Mouse (Mus musculus) forebrain, embryonic 13.5 days (tissue): ENCODE measurements around the gene Ncs1. TPM values are rescaled to one million over a fixed set of nuclear protein-coding genes. Genes with fewer than 3 reads are reported as not detected.
A peak's percentile ranks its signal among the peaks of the same experiment; 100 is the strongest.

ENCODE experiments used
- ATAC-seq: fragments of 200-750 bp; cut with Nextera tagmentation; 2 replicates; pipeline ENCODE4 v1.8.0; 2017
- H3K27ac ChIP-seq: fragments of 300-500 bp; sonication (generic); 2 replicates; pipeline ENCODE4 v1.5.1; 2015; ENCODE audit warnings: inconsistent platforms, mild to moderate bottlenecking, moderate library complexity
- H3K27me3 ChIP-seq: fragments of 300-500 bp; sonication (generic); 2 replicates; pipeline ENCODE4 v1.6.1; 2015; ENCODE audit warnings: mild to moderate bottlenecking, inconsistent platforms
- H3K36me3 ChIP-seq: fragments of 300-500 bp; sonication (generic); 2 replicates; pipeline ENCODE4 v1.6.1; 2015; ENCODE audit warnings: mild to moderate bottlenecking, inconsistent platforms; ENCODE audit not compliant: poor library complexity, severe bottlenecking
- H3K4me1 ChIP-seq: fragments of 300-500 bp; sonication (generic); 2 replicates; pipeline ENCODE4 v1.6.1; 2015; ENCODE audit warnings: inconsistent platforms
- H3K4me2 ChIP-seq: fragments of 300-500 bp; sonication (generic); 2 replicates; pipeline ENCODE4 v1.6.1; 2015; ENCODE audit warnings: inconsistent platforms, mild to moderate bottlenecking, moderate library complexity
- H3K4me3 ChIP-seq: fragments of 300-500 bp; sonication (generic); 2 replicates; pipeline ENCODE4 v1.5.1; 2015; ENCODE audit warnings: mild to moderate bottlenecking, inconsistent platforms
- H3K9ac ChIP-seq: fragments of 300-500 bp; sonication (generic); 2 replicates; pipeline ENCODE4 v1.6.1; 2015; ENCODE audit warnings: mild to moderate bottlenecking, inconsistent platforms
- H3K9me3 ChIP-seq: fragments of 300-500 bp; sonication (generic); replicated peaks from 2 replicates; pipeline ENCODE4 v1.6.1; 2016; ENCODE audit warnings: inconsistent platforms
- WGBS: fragments of 180-500 bp; shearing (Covaris S2); methylation state at CpG from one replicate; pipeline ENCODE4 v1.1.7; 2015; 5-methylcytosine and 5-hydroxymethylcytosine counted together
- polyA plus RNA-seq: library from polyadenylated mRNA; unstranded; fragments of >200 nt; fragmentation: Nextera tagmentation; extraction: Ambion mirVana; gene quantifications from 2 replicates; pipeline ENCODE4 v1.2.1, GENCODE M21; 2015

Ncs1 gene
- polyA plus RNA-seq, 1 experiment from 2014 or later, result 72.7 TPM

GRCm38 (mm10) chr2:31263746-31264378, 18.2 kb downstream of the Ncs1 start:
- peaks cover 80% of the 10 kb centered on the region for H3K4me1 ChIP-seq
- peak overlapping the region; percentile 43 for H3K4me2 ChIP-seq
- no peak overlapping the region; the same call in 1 of the 2 replicates for H3K4me3 ChIP-seq
- H3K9ac ChIP-seq, result peak overlapping the region; percentile 26; the same call in 1 of the 2 replicates
- ATAC-seq, result peak; percentile 65
- H3K9me3 ChIP-seq, result no peaks in the 10 kb centered on the region
- WGBS, result 30% methylated on average over 10 of the region's 10 CpGs
- no peaks in the 10 kb centered on the region for H3K27me3 ChIP-seq
- H3K27ac ChIP-seq, result peak overlapping the region; percentile 90
- peaks cover 7% of the 10 kb centered on the region; the same call in 1 of the 2 replicates for H3K36me3 ChIP-seq

GRCm38 (mm10) chr2:31267447-31267846, 21.8 kb downstream of the Ncs1 start:
- H3K36me3 ChIP-seq, result peaks cover 13% of the 10 kb centered on the region; the same call in 1 of the 2 replicates
- WGBS, result 11% methylated on average over 6 of the region's 6 CpGs
- peak overlapping the region; percentile 22 for H3K4me2 ChIP-seq
- no peak for ATAC-seq
- peak overlapping the region; percentile 49; the same call in 1 of the 2 replicates for H3K27ac ChIP-seq
- no peaks in the 10 kb centered on the region for H3K27me3 ChIP-seq
- no peak overlapping the region for H3K9ac ChIP-seq
- H3K4me1 ChIP-seq, result peaks cover 69% of the 10 kb centered on the region
- H3K9me3 ChIP-seq, result no peaks in the 10 kb centered on the region
- H3K4me3 ChIP-seq, result no peak overlapping the region

- ATAC-seq, result no peak
- Histone ChIP-seq H3K27ac (peak overlapping the region; percentile 44; the same call in 1 of the 2 replicates), H3K9ac (no peak overlapping the region)
These were observed 23.0 kb downstream of the Ncs1 start for GRCm38 (mm10) chr2:31268631-31269030.

GRCm38 (mm10) chr2:31269188-31269587, 23.6 kb downstream of the Ncs1 start:
- Histone ChIP-seq H3K4me2 (no peak overlapping the region), H3K4me3 (no peak overlapping the region), H3K27me3 (no peaks in the 10 kb centered on the region), H3K4me1 (peaks cover 58% of the 10 kb centered on the region), H3K9ac (no peak overlapping the region), H3K36me3 (peaks cover 13% of the 10 kb centered on the region; the same call in 1 of the 2 replicates), H3K27ac (peak overlapping the region; percentile 44; the same call in 1 of the 2 replicates), H3K9me3 (no peaks in the 10 kb centered on the region)
- peak; percentile 37 for ATAC-seq
- WGBS, result 81% methylated on average over 6 of the region's 6 CpGs

More at GRCm38 (mm10) chr2:31268631-31269030, 23.0 kb downstream of the Ncs1 start:
- H3K4me1 ChIP-seq, result peaks cover 58% of the 10 kb centered on the region
- no peak overlapping the region for H3K4me3 ChIP-seq
- H3K9me3 ChIP-seq, result no peaks in the 10 kb centered on the region
- 42% methylated on average over 5 of the region's 5 CpGs for WGBS
- no peak overlapping the region for H3K4me2 ChIP-seq
- H3K36me3 ChIP-seq, result peaks cover 13% of the 10 kb centered on the region; the same call in 1 of the 2 replicates
- H3K27me3 ChIP-seq, result no peaks in the 10 kb centered on the region

GRCm38 (mm10) chr2:31269847-31270246, 24.2 kb downstream of the Ncs1 start:
- Histone ChIP-seq H3K27ac (0 out of 2 replicates have a peak overlapping the region, but pooled peaks have one; percentile 44), H3K4me3 (no peak overlapping the region), H3K4me1 (peaks cover 54% of the 10 kb centered on the region), H3K9me3 (no peaks in the 10 kb centered on the region), H3K36me3 (peaks cover 13% of the 10 kb centered on the region; the same call in 1 of the 2 replicates), H3K27me3 (no peaks in the 10 kb centered on the region), H3K4me2 (no peak overlapping the region), H3K9ac (no peak overlapping the region)
- WGBS, result 94% methylated on average over 10 of the region's 10 CpGs
- ATAC-seq, result no peak

- Histone ChIP-seq H3K4me1 (peaks cover 47% of the 10 kb centered on the region), H3K9ac (no peak overlapping the region), H3K4me2 (no peak overlapping the region), H3K27me3 (no peaks in the 10 kb centered on the region), H3K4me3 (no peak overlapping the region), H3K9me3 (no peaks in the 10 kb centered on the region), H3K27ac (no peak overlapping the region), H3K36me3 (peaks cover 16% of the 10 kb centered on the region)
- no peak for ATAC-seq
- WGBS, result 96% methylated on average over 8 of the region's 8 CpGs
These were observed 24.8 kb downstream of the Ncs1 start for GRCm38 (mm10) chr2:31270470-31270869.

GRCm38 (mm10) chr2:31271071-31271470, 25.4 kb downstream of the Ncs1 start:
- peaks cover 20% of the 10 kb centered on the region for H3K36me3 ChIP-seq
- no peak overlapping the region for H3K27ac ChIP-seq
- peaks cover 41% of the 10 kb centered on the region for H3K4me1 ChIP-seq

GRCm38 (mm10) chr2:31274993-31275392, 29.4 kb downstream of the Ncs1 start:
- ATAC-seq, result no peak
- Histone ChIP-seq H3K9ac (no peak overlapping the region), H3K36me3 (peaks cover 31% of the 10 kb centered on the region), H3K27me3 (no peaks in the 10 kb centered on the region), H3K9me3 (no peaks in the 10 kb centered on the region), H3K4me2 (no peak overlapping the region), H3K4me1 (peaks cover 30% of the 10 kb centered on the region), H3K27ac (no peak overlapping the region), H3K4me3 (no peak overlapping the region)
- 87% methylated on average over 6 of the region's 6 CpGs for WGBS

More at GRCm38 (mm10) chr2:31271071-31271470, 25.4 kb downstream of the Ncs1 start:
- Histone ChIP-seq H3K9ac (no peak overlapping the region), H3K4me3 (no peak overlapping the region), H3K27me3 (no peaks in the 10 kb centered on the region), H3K9me3 (no peaks in the 10 kb centered on the region), H3K4me2 (no peak overlapping the region)
- ATAC-seq, result no peak
- 79% methylated on average over 1 of the region's 1 CpGs for WGBS

- ATAC-seq, result no peak
- 68% methylated on average over 6 of the region's 6 CpGs for WGBS
- Histone ChIP-seq H3K27ac (peak overlapping the region; percentile 65), H3K4me2 (no peak overlapping the region), H3K4me1 (peaks cover 37% of the 10 kb centered on the region), H3K9me3 (no peaks in the 10 kb centered on the region), H3K27me3 (no peaks in the 10 kb centered on the region), H3K4me3 (no peak overlapping the region), H3K9ac (0 out of 2 replicates have a peak overlapping the region, but pooled peaks have one; percentile 26), H3K36me3 (peaks cover 51% of the 10 kb centered on the region)
These were observed 32.2 kb downstream of the Ncs1 start for GRCm38 (mm10) chr2:31277810-31278209.

- Histone ChIP-seq H3K4me3 (no peak overlapping the region), H3K4me2 (no peak overlapping the region), H3K9me3 (no peaks in the 10 kb centered on the region), H3K36me3 (peaks cover 56% of the 10 kb centered on the region), H3K4me1 (peaks cover 37% of the 10 kb centered on the region), H3K27ac (peak overlapping the region; percentile 65; the same call in 1 of the 2 replicates), H3K27me3 (no peaks in the 10 kb centered on the region), H3K9ac (no peak overlapping the region)
- ATAC-seq, result no peak
- WGBS, result 62% methylated on average over 5 of the region's 5 CpGs
These were observed 32.9 kb downstream of the Ncs1 start for GRCm38 (mm10) chr2:31278483-31278882.

GRCm38 (mm10) chr2:31281138-31281537, 35.5 kb downstream of the Ncs1 start:
- no peaks in the 10 kb centered on the region for H3K27me3 ChIP-seq
- H3K4me3 ChIP-seq, result no peak overlapping the region
- WGBS, result 73% methylated on average over 8 of the region's 8 CpGs
- no peak overlapping the region for H3K4me2 ChIP-seq
- H3K9me3 ChIP-seq, result no peaks in the 10 kb centered on the region
- H3K36me3 ChIP-seq, result peaks cover 75% of the 10 kb centered on the region
- no peak overlapping the region for H3K9ac ChIP-seq
- peak overlapping the region; percentile 44 for H3K27ac ChIP-seq
- 0 out of 2 replicates have a peak, but pooled peaks have one; percentile 36 for ATAC-seq
- H3K4me1 ChIP-seq, result peaks cover 29% of the 10 kb centered on the region

- no peaks in the 10 kb centered on the region for H3K27me3 ChIP-seq
- no peak overlapping the region for H3K4me2 ChIP-seq
- peaks cover 76% of the 10 kb centered on the region for H3K36me3 ChIP-seq
- no peak for ATAC-seq
- H3K9me3 ChIP-seq, result no peaks in the 10 kb centered on the region
- no peak overlapping the region for H3K27ac ChIP-seq
- WGBS, result 42% methylated on average over 7 of the region's 7 CpGs
- H3K4me1 ChIP-seq, result peaks cover 23% of the 10 kb centered on the region
- H3K4me3 ChIP-seq, result no peak overlapping the region
- no peak overlapping the region for H3K9ac ChIP-seq
These were observed 36.6 kb downstream of the Ncs1 start for GRCm38 (mm10) chr2:31282266-31282665.
